Mouse (Mus musculus) myocyte (in vitro differentiated cells): ENCODE data around the gene Gpx5.

ENCODE experiments used
- CEBPB ChIP-seq: IDR thresholded peaks from 2 replicates; pipeline ENCODE4 v1.6.1; 2011; ENCODE audit warnings: mild to moderate bottlenecking, moderate library complexity; ENCODE audit not compliant: poor library complexity, insufficient read depth, severe bottlenecking
- E2F4 ChIP-seq: IDR thresholded peaks from one replicate; pipeline ENCODE4 v1.6.1; 2011; ENCODE audit warnings: mild to moderate bottlenecking, control low read depth, moderate library complexity; ENCODE audit not compliant: insufficient read depth
- MAX ChIP-seq: IDR thresholded peaks from one replicate; pipeline ENCODE4 v1.6.1; 2011; ENCODE audit warnings: low read depth, mild to moderate bottlenecking, control low read depth
- MYOG ChIP-seq, 3 experiments: IDR thresholded peaks; one replicate each; pipeline ENCODE4 v1.6.1; 2011; ENCODE audit warnings: control low read depth in 2 of 3, low read depth in 2 of 3, mild to moderate bottlenecking in 2 of 3; ENCODE audit not compliant: insufficient read length in 2 of 3, control insufficient read depth in 1 of 3, insufficient read depth in 1 of 3
- POLR2A ChIP-seq: IDR thresholded peaks from one replicate; pipeline ENCODE4 v1.6.1; 2011; ENCODE audit warnings: low read depth, mild to moderate bottlenecking, control low read depth, moderate library complexity; ENCODE audit not compliant: insufficient read length
- POLR2AphosphoS2 ChIP-seq: IDR thresholded peaks from one replicate; pipeline ENCODE4 v1.6.1; 2011; ENCODE audit warnings: low read depth, control low read depth; ENCODE audit not compliant: insufficient read length
- REST ChIP-seq: IDR thresholded peaks from one replicate; pipeline ENCODE4 v1.6.1; 2011; ENCODE audit warnings: mild to moderate bottlenecking, control low read depth, moderate library complexity; ENCODE audit not compliant: insufficient read depth, insufficient read length
- SRF ChIP-seq: IDR thresholded peaks from one replicate; pipeline ENCODE4 v1.6.1; 2011; ENCODE audit warnings: low read depth; ENCODE audit not compliant: control insufficient read depth, insufficient read length
- TCF3 ChIP-seq: IDR thresholded peaks from one replicate; pipeline ENCODE4 v1.6.1; 2011; ENCODE audit warnings: low read depth, control low read depth; ENCODE audit not compliant: insufficient read length
- USF1 ChIP-seq: IDR thresholded peaks from one replicate; pipeline ENCODE4 v1.6.1; 2011; ENCODE audit warnings: low read depth, mild to moderate bottlenecking, control low read depth, moderate library complexity

GRCm38 (mm10) chr13:21279076-21279475, 13.5 kb downstream of the Gpx5 start:
- no peak for TF ChIP-seq POLR2AphosphoS2
- no peak for TF ChIP-seq POLR2A
- no peak for TF ChIP-seq CEBPB
- no peak for TF ChIP-seq USF1
- no peak for TF ChIP-seq MAX
- no peak for TF ChIP-seq MYOG (IDR thresholded peaks at IDR 0.05; ENCODE audit: control insufficient read depth in 1 of 3, insufficient read depth in 1 of 3, insufficient read length in 2 of 3, low read depth in 2 of 3)
- no peak for TF ChIP-seq REST
- no peak for TF ChIP-seq TCF3
- no peak for TF ChIP-seq SRF
- TF ChIP-seq E2F4 = no peak
